In the genomic region with DNA sequence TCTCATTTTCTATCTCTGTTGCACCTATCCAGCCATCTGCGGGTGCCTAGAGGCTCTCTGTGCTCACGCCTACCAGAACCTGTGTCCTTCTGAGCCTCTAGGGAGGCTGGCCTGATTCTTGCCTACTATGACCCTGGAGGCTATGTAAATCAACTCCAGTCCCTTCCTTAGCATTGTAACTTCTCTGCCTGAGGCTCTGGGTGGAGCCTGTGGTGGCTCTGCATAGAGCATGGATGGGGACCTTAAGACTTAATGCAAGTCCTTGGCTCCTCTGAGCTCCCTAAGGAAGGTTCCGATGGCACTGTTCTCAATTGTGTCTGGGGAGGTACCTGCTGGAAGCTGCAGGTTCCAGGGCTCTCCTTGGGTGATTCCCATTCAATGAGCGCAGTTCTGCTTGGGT, we compare ENCODE assay signal across 32 mouse cellular contexts.
"Had no signal": no experiment of that assay in that cellular context is flagged by ENCODE, and none has a peak within 500 bp of the region (broad histone marks: within the 10 kb centered on the region; RNA-seq: fewer than 3 reads in every experiment).

No protein-coding gene starts in this region.

- H3K9ac ChIP-seq: limb, embryonic 12.5 days; limb, embryonic 13.5 days; limb, embryonic 15.5 days; liver, embryonic 12.5 days; liver, embryonic 13.5 days; liver, embryonic 14.5 days; liver, embryonic 15.5 days; liver, postnatal 0 days; lung, embryonic 14.5 days; lung, embryonic 15.5 days; midbrain, embryonic 12.5 days; midbrain, embryonic 13.5 days; midbrain, embryonic 15.5 days; neural tube, embryonic 12.5 days had no signal

- H3K4me3 ChIP-seq: limb, embryonic 10.5 days; limb, embryonic 12.5 days; limb, embryonic 13.5 days; limb, embryonic 15.5 days; liver, embryonic 12.5 days; liver, embryonic 13.5 days; liver, embryonic 15.5 days; lung, embryonic 15.5 days; megakaryocyte, embryonic 14.5 days; midbrain, embryonic 10.5 days; midbrain, embryonic 12.5 days; midbrain, embryonic 13.5 days; midbrain, embryonic 15.5 days; myocyte; neural tube, embryonic 12.5 days had no signal

- H3K4me1 ChIP-seq: limb, embryonic 12.5 days; limb, embryonic 13.5 days; limb, embryonic 15.5 days; liver, embryonic 12.5 days; liver, embryonic 13.5 days; liver, embryonic 15.5 days; lung, embryonic 15.5 days; megakaryocyte, embryonic 14.5 days; midbrain, embryonic 12.5 days; midbrain, embryonic 13.5 days; midbrain, embryonic 15.5 days; neural tube, embryonic 12.5 days had no signal

- H3K27ac ChIP-seq: limb, embryonic 10.5 days; limb, embryonic 12.5 days; limb, embryonic 13.5 days; limb, embryonic 15.5 days; liver, embryonic 12.5 days; liver, embryonic 13.5 days; liver, embryonic 14.5 days; liver, embryonic 15.5 days; lung, embryonic 15.5 days; macrophage; midbrain, embryonic 10.5 days; midbrain, embryonic 12.5 days; midbrain, embryonic 13.5 days; midbrain, embryonic 15.5 days; neural tube, embryonic 12.5 days had no signal

- ATAC-seq: liver, embryonic 12.5 days; liver, postnatal 0 days; lung, postnatal 0 days; midbrain, embryonic 13.5 days; midbrain, embryonic 15.5 days; midbrain, embryonic 16.5 days had no signal

- H3K9me3 ChIP-seq: limb, embryonic 10.5 days; limb, embryonic 12.5 days; limb, embryonic 13.5 days; limb, embryonic 15.5 days; liver, embryonic 12.5 days; liver, embryonic 13.5 days; liver, embryonic 15.5 days; lung, embryonic 15.5 days; midbrain, embryonic 10.5 days; midbrain, embryonic 12.5 days; midbrain, embryonic 13.5 days; midbrain, embryonic 15.5 days; neural tube, embryonic 12.5 days had no signal

- H3K4me2 ChIP-seq: limb, embryonic 12.5 days; limb, embryonic 13.5 days; limb, embryonic 15.5 days; liver, embryonic 11.5 days; liver, embryonic 12.5 days; liver, embryonic 13.5 days; liver, embryonic 15.5 days; lung, embryonic 14.5 days; lung, embryonic 15.5 days; midbrain, embryonic 11.5 days; midbrain, embryonic 12.5 days; midbrain, embryonic 13.5 days; midbrain, embryonic 15.5 days; neural tube, embryonic 12.5 days had no signal

- H3K27me3 ChIP-seq: limb, embryonic 13.5 days; limb, embryonic 15.5 days; liver, embryonic 12.5 days; liver, embryonic 13.5 days; liver, embryonic 15.5 days; lung, embryonic 15.5 days; midbrain, embryonic 12.5 days; midbrain, embryonic 13.5 days; midbrain, embryonic 15.5 days; neural tube, embryonic 12.5 days had no signal

- DNase-seq: left cerebral cortex, postnatal 4 days; liver; liver, embryonic 13.5 days; liver, postnatal 0 days; lung, adult 18-20 months; lung, adult 2 months; lung, embryonic 14.5 days; lung, postnatal 10 days; lung, postnatal 14 days; lung, postnatal 36 days; lung, postnatal 4 days; midbrain, embryonic 14.5 days had no signal

- H3K36me3 ChIP-seq: limb, embryonic 10.5 days; limb, embryonic 12.5 days; limb, embryonic 13.5 days; limb, embryonic 15.5 days; liver, embryonic 12.5 days; liver, embryonic 13.5 days; liver, embryonic 15.5 days; lung, embryonic 15.5 days; midbrain, embryonic 10.5 days; midbrain, embryonic 12.5 days; midbrain, embryonic 13.5 days; midbrain, embryonic 15.5 days; neural tube, embryonic 12.5 days had no signal
